Mouse (Mus musculus) embryo, embryonic 10.5 days (tissue): Measurements from ENCODE around the gene Pip4k2b.

Source experiments
- DNase-seq: peaks from one replicate; pipeline ENCODE4 v3.0.0-alpha.2; 2015; ENCODE audit warnings: low spot score

Gene Pip4k2b

GRCm38 (mm10) chr11:97694921-97695711 is 49.4 kb downstream of the Pip4k2b start:
- DNase-seq: peak; percentile 33

DNA sequence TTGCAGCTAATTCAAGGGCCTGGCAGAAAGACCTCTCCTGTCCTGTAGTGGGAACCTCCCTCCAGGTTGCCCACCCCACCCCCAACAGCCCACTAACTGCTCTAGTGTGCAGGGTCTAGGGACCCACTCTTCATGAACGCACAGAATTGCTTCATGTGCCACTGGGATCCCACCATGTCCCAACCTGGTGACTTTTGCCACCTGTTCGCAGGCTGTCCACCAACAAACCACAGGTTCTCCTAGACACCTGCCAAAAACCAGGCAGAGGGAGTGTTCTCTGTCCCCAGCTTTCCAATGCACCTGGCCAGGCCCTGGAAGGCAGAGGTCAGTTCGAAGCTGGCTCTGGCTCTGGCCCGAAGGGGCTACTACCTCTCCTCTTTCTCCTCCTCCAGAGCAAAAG is 50.1 kb downstream of the Pip4k2b start:
- DNase-seq: no peak

- peak; percentile 85 for DNase-seq
Measured at GRCm38 (mm10) chr11:97689861-97690260, 54.6 kb downstream of the Pip4k2b start.

DNA sequence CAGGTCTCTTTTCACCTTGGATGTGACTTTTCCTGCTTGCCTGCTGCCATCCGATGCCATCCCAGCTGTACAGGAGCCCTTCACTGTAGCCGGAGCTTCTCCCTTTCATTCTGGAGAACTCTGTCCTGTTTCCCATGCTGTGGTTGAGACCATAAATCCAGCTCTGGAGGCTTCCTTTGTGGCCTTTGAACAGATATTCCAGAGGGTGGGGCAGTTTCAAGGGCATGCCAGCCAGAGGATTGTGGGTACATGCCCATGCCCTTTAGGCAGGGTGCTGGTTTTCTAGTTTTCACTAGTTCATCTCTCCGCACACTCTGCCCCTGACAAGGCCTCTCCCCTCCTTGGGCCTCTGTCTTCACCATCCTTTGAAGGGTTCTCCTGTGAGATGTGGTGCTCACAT is 57.4 kb downstream of the Pip4k2b start:
- DNase-seq: no peak

DNA sequence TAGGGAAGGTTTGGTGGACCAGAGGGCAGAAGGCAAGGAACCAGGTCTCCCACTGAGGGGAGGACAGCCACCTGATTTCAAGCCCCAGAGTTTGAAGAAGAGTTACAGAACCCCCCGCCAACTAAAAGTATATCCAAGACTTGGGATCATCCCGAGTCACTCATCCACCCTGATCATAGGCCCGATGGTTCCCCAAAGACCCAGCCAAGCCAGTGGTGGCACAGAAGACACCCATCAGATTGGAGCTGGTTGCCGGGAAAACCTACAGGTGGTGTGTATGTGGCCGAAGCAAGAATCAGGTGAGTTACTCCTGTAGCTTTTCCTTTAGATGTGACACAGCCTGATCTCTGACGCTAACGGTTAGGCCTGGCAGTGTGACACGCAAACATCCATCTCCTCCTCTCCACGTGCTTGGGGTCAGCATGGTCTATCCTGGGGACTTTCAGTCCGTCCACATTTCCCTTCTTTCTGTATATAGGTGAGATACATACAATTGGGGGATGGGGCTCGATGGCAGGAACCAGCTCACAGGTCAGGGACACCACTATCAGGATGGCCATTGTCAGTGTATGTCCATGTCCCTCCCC is 58.1 kb downstream of the Pip4k2b start:
- no peak for DNase-seq

GRCm38 (mm10) chr11:97685613-97686321 is 58.7 kb downstream of the Pip4k2b start, which contains the start of gene Cisd3:
Gene Cisd3 (plus strand): TSS chr11:97685826.
- DNase-seq: peak; percentile 90

GRCm38 (mm10) chr11:97684766-97685165 is 59.7 kb downstream of the Pip4k2b start:
- no peak for DNase-seq

GRCm38 (mm10) chr11:97684063-97684680 is 60.3 kb downstream of the Pip4k2b start:
- DNase-seq: no peak

DNA sequence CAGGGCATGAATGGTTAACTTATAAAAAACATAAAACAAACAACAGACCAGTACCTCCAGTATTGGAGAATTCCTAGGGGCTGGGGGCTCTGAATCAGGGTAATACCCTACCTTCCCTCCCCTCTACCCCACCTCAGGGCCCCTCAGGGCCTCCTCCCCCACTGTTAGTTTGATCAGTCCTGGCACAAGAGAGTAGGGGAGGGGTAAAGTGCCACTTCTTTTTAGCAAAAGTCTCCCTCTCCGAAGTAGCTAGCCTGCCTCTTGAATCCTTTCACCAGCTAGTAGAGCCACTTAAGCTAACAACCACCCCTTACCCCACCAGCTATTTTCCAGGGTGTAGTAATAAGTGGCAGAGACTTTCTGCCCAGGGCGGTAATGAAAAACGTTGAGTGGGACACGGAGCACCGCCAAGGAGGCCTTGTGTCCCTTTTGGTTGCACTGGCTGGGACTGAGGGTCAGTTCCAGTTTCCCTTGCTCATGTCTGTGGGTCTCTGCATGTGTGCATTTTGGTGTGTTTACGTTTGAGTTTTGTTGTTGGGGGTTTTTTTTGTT is 61.9 kb downstream of the Pip4k2b start:
- DNase-seq: no peak

GRCm38 (mm10) chr11:97680430-97680829 is 64.1 kb downstream of the Pip4k2b start:
- no peak for DNase-seq

GRCm38 (mm10) chr11:97678301-97678700 is 66.2 kb downstream of the Pip4k2b start:
- no peak for DNase-seq

GRCm38 (mm10) chr11:97677842-97678241 is 66.7 kb downstream of the Pip4k2b start:
- DNase-seq: peak; percentile 55

GRCm38 (mm10) chr11:97677381-97677780 is 67.1 kb downstream of the Pip4k2b start:
- DNase-seq: no peak

GRCm38 (mm10) chr11:97676050-97676754 is 68.3 kb downstream of the Pip4k2b start:
- no peak for DNase-seq

DNA sequence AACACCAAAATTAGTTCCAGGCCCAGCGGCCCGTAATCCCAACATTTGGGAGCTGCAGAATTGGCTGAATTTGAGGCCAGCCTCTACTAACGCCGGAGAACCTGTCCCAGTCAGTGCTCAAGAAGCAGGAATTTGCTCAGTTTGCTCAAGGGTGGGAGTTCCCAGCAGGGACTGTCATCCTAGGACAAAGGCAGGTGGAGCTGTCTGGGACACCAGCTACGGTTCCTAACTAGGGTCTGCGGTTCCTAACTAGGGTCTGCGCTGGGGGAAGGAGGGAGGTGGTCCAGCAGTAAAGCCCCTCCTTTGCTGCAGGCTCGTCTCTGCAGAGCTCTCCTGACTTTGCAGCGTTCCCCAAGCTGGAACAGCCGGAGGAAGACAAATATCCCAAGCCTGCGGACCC is 71.4 kb downstream of the Pip4k2b start:
- DNase-seq: no peak

DNA sequence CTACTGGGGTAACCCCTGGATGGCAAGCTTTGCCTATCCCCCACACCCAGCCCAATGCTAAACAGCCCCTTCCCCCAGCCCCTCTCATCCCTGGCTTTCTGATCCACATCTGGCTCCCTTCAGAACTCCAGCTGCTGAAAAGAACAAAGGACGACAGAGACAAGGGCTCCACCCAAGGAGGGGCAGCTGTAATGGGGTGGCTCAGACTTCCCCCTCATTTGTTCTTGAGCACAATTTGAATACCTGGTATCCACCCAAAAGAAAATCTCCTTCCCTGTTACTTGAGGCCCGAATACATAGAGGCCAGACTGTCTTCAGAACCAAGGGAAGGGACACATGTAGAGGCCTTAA is 73.4 kb downstream of the Pip4k2b start:
- DNase-seq: no peak

- DNase-seq: no peak
Measured at GRCm38 (mm10) chr11:97670234-97671176, 74.0 kb downstream of the Pip4k2b start.

DNA sequence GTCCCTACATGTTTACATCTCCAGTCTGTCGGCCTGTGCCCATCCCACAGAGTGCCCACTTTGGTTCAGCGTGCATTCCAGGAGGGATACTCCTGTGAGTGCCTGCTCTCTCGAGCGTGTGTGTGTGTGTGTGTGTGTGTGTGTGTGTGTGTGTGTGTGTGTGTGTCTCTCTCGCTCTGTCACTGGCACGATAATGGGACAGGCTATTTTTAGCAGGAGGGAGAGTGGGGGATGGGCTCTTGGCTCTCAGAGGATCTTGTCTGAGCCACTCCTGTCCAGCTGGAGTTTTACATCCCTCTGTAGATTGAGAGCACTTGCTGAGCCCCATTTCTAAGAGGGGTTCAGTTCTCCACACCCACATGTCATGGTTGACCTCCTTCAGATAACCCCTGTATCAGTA is 74.7 kb downstream of the Pip4k2b start:
- DNase-seq: peak; percentile 31

DNA sequence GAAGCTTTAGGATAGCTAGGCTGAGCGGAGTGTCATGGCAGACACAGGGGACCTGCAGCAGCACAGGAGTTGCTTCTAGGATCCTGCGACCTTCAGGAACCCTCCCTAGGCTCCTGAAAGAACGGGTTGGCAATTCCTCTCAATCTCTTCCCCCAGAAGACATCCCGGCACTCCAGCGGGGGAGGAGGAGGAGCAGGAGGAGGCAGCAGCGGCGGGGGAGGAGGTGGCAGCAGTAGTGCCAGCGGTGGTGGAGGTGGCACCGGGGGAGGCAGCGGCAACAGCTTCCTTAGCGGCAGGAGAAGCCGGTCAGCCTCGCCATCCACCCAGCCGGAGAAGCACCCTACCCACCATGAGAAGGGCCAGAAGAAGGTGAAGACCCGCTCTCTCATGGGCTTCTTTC is 75.2 kb downstream of the Pip4k2b start:
- no peak for DNase-seq

GRCm38 (mm10) chr11:97668160-97668559 is 76.3 kb downstream of the Pip4k2b start:
- no peak for DNase-seq

- no peak for DNase-seq
Measured at GRCm38 (mm10) chr11:97666794-97667193, 77.7 kb downstream of the Pip4k2b start.
